Mouse (Mus musculus) lung, postnatal 0 days (tissue): ENCODE data around the gene Sorl1.

Source experiments
- CTCF ChIP-seq: IDR thresholded peaks from 2 replicates; pipeline ENCODE4 v1.5.1; 2016; ENCODE audit warnings: antibody characterized with exemption, mild to moderate bottlenecking
- EP300 ChIP-seq: IDR thresholded peaks from 2 replicates; pipeline ENCODE4 v1.6.1; 2016; ENCODE audit warnings: antibody characterized with exemption, mild to moderate bottlenecking, control low read depth

GRCm38 (mm10) chr9:41968673-41969460, 155.2 kb downstream of the Sorl1 start:
- TF ChIP-seq CTCF = no peak
- no peak for TF ChIP-seq EP300
